Mouse (Mus musculus): Measurements from ENCODE around the gene Hnf1a.
"Not testable (repeated sequence)": the region's sequence is repeated elsewhere in the genome, so short reads cannot be mapped to it uniquely, and the experiment has no call there.

Gene Hnf1a

DNA sequence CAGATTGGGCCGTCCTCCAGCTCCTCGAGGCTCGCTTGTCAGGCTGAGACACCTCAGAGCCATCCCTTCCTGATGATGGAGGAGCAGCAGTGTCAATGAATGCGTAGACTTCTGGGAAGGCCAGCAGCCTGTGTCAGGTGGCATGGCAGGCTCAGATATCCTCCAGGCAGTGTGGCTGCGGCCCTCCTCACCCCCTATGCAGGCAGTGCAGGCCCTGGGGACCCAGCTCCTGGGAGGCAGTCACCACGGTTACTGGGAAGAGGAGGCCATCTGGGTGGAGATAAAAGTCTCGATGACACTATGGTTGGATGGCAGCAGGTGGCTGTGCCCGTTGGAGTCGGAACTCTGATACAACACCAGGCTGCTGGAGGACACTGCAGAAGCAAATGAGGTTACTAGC lies 21.1 kb downstream of the Hnf1a start:
- in situ Hi-C loops (cut with MboI, MseI), result no loop called here

DNA sequence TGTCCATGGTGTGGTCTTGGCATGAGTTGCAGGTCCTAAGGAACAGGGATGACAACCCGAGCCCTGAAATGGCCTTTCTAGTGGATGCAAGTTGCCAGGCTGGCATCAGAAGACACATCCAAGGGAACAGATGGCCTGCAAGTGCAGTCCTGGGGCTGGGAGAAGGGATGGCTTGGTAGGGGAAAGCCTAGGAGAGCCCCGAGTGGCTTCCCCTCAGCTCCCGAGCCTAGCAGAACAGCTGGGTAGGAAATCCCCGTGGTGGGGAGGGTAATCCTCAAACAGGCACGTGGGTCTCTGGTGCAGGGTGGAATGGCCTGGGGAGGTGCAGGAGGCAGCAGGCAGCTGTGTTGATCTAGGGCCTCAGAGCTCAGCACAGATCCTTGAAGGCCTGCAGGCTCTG lies 21.6 kb downstream of the Hnf1a start:
- in situ Hi-C loops (cut with MboI, MseI), result no loop called here

DNA sequence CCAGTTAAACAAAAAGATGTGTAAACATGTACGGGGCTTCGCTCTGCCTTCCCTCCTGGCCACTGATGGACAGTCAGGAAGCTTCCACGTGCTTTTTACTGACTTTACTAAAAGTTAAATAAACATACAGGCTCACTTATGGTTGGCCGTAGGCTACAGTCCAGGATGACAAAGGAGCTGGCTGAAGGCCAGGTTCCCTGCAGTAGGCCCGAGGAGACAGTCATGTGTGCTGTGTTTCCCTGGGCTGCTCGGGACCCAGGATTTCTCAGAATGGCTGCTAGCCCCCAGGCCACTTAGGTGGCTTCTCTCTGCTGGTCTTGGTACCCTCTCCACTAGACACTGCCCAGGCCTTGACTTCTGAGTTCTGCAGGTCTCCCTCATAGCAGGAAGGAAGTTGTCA lies 22.0 kb downstream of the Hnf1a start:
- in situ Hi-C loops (cut with MboI, MseI), result no loop called here

DNA sequence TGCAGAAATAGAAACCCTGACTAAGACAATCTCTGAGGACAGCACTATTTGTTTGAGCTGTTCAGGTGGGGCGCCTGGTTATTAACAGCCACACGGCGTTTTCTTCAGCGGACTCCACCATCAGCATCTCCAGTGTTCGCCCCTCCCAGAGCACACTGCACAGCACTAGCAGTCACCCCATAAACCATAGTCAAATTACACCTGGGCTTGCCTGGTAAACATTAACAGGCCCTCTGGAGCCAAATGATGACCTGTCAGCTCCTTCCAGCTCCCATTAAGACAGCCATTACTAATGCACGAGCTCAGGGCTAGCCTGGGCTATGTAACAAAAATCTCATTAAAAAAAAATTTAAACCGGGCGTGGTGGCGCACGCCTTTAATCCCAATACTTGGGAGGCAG lies 25.8 kb downstream of the Hnf1a start:
- in situ Hi-C loops (cut with MboI, MseI), result no loop called here

DNA sequence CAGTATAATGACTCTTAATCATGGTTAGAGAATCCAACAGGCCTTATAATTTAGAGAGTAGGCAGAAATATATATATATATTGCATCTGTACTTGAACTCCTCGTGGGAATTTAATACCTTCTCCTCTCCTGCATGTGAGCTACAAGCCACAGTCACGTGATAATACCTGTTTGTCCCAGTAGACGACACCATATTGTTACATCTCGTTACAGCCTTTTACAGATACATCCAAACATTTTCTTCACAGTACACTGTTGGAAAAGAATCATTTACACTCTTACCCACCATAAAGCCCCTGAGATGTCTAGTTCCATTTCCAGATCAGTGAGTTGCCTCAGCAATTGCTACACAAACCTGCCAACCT lies 28.1 kb downstream of the Hnf1a start:
- in situ Hi-C loops (cut with MboI, MseI), result no loop called here

DNA sequence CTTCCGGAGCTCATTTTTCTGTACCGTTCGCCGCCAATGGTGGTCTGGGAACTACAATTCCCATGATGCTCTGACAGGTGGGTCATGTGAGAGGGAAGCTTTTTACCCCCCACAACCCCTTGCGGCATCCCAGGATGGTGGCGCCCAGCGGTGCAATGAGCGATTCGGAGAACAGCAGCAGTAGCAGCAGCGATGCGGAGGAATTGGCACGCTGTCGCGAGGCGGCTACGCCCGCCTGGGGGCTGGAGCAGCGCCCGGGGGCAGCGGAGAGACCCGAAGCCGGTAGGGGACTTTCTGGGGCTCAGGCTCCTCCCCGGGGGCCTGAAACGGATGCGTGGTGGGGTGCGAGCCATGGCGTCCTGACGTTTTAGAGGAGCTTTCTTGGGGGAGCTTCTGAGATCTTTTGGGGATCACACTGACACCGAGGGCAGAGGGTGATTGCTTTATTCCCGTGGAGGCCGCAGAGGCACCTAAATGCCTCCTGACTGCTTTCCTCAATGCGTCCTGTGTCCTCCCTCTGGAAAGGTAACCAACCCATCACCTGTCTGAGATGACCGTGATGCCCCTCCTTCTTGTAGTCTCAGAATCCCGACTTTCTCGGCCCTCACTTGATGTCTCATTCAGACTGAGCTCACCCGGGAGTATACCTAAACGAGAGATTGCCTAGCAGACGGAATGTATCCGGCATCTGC lies 28.7 kb downstream of the Hnf1a start, which contains the start of gene 2210016L21Rik:
2210016L21Rik (plus strand) TSS at position 85 of the 692 bp plus-strand sequence.
- in situ Hi-C loops (cut with MboI, MseI), result no loop called here

DNA sequence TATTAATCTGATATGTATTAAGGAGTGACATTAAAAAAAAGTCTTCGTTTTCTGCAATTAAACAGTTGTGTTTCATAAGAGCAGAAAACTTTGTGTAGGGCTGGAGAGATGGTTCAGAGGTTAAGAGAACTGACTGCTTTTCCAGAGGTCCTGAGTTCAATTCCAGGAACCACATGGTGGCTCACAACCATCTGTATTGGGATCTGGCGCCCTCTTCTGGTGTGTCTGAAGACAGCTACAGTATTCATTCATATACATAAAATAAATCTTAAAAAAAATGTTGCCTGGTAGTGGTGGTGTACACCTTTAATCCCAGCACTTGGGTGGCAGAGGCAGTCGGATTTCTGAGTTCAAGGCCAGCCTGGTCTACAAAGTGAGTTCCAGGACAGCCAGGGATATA lies 29.8 kb downstream of the Hnf1a start:
- in situ Hi-C loops (cut with MboI, MseI), result not testable (repeated sequence)

DNA sequence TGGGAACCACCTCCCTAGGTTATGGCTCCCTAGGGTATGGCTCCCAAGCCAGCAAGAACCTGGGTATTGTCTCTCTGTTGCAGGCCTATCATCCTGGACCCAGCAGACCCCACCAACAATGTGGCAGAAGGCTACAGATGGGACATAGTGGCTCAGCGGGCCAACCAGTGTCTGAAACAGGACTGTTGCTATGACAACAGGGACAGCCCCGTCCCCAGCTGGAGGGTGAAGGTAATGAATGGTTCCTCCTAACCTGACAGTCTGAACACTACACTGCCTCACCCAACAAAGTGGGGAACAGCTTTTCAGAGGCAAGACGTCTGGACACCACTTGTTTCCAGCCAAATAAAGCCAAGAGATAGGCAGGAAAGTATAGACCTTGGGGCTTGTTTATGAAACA lies 35.1 kb downstream of the Hnf1a start:
- in situ Hi-C loops (cut with MboI, MseI), result no loop called here

DNA sequence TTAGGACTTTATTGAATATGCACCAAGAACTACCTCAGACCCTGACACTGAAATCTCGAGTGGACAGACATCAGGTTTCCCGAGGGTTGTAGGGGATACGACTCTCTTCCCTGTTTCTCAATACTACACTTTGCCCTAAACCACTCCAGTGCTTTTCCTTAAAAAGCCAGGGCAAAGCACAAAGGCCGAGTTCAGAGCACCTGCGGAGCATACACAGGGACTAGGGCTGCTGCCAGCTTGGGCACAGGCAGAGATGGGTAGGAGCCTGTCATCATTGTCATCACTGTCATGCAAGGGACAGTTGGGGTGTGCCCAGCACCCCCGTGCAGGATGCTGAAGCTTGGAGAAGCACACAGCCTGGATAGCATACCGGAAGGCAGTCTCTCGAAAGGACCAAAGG lies 37.7 kb downstream of the Hnf1a start:
- in situ Hi-C loops (cut with MboI, MseI), result no loop called here

DNA sequence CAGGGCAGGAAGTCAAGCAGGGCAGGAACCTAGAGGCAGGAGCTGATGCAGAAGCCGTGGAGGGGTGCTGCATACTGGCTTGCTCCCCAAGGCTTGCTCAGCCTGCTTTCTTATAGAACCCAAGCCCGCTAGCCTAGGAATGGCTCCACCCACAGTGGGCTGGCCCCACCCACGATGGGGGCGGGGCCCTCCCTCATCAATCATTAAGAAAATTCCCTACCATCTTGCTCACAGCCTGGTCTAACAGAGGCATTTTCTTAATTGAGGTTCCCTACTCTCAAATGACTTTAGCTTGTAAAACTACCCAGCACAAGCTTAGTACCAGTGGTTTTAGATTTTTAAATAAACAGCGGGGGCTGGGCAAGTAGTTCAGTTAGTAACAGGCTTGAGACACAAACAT lies 39.3 kb downstream of the Hnf1a start:
- in situ Hi-C loops (cut with MboI, MseI), result no loop called here

DNA sequence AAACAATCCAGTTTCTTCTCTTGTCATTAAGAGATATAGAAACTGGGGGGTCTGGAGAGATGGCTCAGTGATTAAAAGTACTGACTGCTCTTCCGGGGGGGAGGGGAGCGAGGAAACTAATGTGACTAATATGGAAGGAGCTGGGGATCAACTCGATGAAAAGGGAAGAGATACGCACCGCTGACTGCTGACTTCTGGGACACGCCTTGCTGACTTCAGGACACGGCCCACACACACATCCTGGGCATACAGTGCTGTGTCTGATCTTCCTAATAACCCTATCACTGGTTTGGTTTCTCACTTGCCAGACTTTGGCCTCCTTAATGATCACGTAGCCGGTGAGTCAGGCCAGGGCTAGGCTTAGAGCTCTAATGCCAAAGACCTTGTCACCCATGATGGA lies 44.1 kb downstream of the Hnf1a start:
- in situ Hi-C loops (cut with MboI, MseI), result no loop called here

DNA sequence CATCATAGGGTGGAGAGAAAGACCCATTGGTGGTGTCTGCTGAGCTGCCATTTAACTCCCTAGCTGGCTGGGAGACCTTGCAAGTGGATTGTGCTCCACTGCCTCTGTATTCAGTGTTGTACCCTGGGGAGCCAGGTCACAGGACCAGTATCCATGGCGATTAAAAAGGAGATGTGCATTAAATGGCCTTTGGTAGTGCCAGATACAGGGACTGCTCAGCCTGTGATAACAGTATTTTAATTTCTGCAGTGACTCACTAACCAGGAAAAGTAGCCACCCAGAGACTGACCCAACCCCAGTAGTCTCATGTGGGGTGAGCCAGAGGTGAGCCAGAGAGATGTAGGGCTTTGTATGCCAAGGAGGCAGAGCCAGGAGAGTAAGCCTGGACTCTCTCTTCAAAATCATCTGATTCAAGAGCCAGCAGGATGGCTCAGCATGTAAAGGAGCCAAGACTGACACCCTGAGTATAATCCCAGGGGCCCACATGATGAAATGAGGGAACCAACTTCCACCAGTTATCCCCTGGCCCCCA lies 44.7 kb downstream of the Hnf1a start:
- in situ Hi-C loops (cut with MboI, MseI), result no loop called here

DNA sequence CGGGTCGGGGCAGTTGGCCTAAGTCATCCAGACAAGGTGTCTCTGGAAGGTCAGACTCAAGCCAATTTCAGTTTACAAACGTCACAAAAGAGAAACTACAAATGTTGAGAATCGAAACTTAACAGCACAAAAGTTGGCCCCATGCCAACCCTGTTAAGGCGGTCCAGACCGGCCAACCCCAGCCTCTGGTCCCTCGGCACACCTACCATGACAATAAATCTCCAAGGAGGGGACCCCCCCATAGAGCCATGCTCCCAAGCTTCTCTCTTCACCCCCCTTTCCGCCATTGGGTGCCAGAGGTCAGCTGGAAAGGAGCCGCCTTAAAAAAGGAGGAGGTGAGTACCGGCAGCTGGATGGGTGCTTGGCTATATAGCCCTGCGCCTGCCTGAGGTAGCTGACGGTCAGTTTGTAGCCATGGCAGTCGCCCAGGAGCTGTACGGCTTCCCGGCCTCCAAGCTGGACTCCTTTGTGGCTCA lies 47.9 kb downstream of the Hnf1a start, which contains the start of gene Oasl1:
Oasl1 (plus strand) TSS at position 243 of the 476 bp plus-strand sequence.
- in situ Hi-C loops (cut with MboI, MseI), result no loop called here

DNA sequence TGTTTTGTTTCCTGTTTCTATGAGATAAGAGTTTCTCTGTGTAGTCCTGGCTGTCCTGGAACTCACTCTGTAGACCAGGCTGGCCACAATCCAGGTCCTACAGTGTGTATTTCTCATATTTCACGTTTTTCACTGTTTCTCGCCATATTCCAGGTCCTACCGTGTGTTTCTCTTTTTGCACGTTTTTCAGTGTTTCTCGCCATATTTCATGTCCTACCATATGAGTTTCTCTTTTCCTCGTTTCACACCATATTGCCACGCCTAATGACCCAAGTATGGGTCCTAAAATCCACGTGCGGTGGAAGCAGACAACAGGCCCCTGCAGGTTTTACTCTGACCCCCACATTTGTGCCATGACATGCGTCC lies 48.5 kb downstream of the Hnf1a start:
- in situ Hi-C loops (cut with MboI, MseI), result no loop called here

DNA sequence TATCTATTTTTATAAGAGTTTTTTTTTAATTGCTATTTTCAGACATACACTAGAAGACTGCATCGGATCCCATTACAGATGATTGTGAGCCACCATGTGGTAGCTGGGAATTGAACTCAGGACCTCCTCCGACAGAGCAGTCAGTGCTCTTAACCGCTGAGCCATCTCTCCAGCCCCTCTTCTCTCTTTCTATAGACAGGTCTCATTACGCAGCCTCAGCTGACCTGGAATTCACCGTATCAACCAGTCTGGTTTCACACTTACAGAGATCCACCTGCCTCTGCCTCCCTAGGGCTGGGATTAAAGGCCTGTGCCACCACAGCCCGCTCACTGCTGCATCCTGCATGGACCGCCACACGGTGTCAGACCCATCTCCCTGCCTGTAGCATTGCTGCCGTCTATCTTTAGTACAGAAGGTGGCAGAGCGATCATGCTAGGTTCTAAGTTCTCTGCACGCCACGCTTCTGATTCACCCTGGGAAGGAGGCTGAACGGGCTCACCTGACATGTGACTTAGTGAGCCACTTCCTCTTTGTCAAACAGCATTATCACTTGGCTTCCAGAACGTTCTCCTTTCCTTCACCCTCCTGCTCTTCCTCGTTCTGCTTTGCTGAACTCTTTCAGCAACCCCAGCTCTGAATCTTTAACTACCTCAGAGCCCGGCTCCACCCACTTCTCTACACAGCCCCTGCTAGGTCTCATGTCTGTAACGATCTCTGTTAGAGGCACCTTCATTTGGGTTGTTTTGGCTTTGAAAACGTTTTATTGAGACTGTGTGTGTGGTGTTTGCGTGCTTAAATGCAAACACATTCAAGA lies 49.1 kb downstream of the Hnf1a start:
- in situ Hi-C loops (cut with MboI, MseI), result no loop called here

DNA sequence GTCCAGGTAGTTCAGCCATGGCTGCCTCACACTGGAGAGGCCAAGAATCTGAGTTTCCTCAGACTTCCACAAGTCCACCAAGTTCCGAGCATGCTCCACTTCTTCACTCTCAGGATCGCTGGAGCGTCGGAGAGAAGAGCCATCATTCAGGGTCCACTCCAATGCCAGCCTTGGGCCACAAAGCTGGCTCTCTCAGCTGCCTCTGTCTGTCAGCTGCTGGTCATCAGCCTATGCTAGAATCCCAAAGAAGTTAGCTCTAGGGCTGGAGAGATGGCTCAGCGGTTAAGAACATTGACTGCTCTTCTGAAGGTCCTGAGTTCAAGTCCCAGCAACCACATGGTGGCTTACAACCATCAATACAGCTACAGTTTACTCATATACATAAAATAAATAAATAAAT lies 53.5 kb downstream of the Hnf1a start:
- in situ Hi-C loops (cut with MboI, MseI), result not testable (repeated sequence)

DNA sequence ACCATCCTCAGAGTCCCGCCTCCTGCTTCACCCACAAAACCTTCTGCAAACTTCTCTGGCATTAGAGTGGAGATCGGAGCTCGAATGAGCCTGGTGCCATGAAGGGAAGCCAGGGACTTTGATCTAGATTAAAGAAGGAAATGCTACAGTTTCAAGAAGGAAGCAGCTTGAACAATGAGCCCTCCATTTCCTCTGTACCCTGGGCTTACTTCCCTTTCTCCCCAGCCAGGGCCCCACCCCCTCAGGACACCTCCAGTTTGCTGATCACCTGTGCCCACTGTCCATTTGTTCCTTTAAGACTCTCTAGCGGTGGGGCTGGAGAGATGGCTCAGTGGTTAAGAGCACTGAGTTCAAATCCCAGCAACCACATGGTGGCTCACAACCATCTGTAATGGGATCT lies 54.1 kb downstream of the Hnf1a start:
- in situ Hi-C loops (cut with MboI, MseI), result no loop called here

DNA sequence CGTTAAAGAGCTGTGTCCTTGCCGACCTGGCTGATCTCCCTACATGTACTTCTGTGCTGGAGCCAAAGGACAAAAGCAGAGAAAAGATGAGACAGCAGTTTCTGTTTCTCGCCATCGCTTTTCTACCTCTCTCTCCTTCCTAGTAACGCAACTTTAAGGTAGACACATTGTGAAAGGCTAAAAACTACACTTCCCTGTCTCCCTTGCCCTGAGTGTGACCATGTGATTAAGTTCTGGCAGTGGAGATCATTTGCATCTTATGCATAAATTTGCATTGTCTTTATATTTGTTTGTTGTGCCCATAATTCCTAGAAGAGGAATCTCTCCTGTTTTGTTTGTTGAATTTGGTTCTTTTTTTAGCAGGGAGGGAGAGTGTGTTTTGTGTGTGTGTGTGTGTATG lies 55.0 kb downstream of the Hnf1a start:
- in situ Hi-C loops (cut with MboI, MseI), result no loop called here

DNA sequence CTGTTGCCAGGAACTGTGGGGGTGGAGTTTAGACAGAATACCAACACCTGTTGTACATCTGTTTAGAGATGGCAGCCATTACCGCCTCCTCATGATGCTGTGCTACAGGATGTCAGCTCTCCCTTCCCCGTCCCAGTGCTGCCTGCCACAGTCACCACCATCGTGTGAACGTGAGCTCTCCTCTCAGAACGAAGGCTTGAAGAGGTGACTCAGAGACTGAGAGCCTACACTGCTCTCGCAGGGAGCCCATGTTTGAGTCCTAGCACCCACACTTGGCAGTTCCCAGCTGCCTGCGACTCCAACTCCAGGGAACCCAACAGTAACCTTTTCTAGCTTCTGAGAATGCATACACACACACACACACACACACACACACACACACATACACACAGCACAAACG lies 56.0 kb downstream of the Hnf1a start:
- in situ Hi-C loops (cut with MboI, MseI), result no loop called here

DNA sequence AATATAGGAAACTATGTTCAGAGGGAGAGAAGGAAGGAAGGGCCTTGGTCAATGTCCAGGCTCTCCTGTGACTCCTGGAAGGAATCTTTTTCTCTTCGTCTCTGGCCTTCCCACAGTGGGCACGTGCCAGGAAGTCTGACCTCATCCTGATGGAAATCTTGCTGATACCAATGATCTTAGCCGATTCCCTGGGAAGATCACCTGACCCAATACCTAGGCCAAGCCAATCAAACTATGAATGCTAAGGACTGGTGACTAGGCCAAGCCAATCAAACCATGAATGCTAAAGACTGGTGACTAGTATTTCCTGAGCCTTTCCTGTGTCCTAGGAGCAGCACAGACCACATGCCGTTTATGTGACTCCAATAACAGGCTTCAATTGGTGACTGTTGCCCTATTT lies 57.2 kb downstream of the Hnf1a start:
- in situ Hi-C loops (cut with MboI, MseI), result no loop called here

DNA sequence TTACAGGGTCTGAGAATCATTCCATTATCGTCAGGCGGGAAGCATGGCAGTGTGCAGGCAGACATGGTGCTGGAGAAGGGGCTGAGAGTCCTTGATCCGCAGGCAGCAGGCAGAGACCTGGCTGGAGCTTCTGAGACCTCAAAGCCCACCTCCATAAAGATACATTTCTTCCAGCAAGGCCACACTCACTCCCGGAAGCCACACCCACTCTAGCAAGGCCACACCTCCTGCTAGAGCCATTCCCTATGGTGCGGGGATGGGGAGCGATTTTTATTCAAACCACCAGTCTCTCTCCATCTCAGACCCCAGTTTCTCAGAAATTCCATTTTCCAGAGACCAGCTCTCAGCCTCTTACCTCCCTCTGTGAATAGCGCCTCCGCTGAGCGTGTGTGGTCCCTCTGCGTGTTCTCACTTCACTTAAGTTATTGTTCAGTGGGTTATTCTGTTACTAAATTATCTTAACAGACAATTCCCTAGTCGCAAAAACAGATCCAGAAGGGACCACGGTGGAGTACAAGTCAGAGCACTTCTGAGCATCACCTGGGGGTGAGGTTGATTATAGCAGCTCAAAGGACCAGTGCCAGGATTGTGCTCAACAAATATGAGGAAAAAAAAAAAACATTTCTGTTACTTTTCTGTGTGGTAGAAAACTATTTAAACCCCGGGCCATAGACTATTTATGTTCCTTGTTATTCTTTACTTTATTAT lies 62.1 kb downstream of the Hnf1a start:
- in situ Hi-C loops (cut with MboI, MseI), result no loop called here

DNA sequence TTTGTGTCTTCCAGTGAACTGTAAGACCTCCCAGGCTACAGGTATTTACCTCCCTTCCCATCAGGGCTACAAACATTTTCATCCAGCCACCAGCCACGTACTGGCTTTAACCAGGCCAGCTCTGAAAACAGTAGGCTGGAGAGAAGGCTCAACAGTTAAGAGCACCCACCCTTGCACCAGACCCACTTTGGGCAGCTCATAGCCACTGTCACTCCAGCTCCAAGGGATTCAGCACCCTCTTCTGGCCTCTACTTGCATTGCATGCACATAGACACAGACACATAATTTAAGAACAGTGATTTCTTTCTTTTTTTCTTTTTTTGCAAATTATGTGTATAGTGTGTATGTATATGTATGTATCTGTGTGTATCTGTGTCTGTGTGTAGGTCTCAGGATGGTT lies 68.5 kb downstream of the Hnf1a start:
- in situ Hi-C loops (cut with MboI, MseI), result no loop called here
